Mouse (Mus musculus): ENCODE results near the gene Tmc3.

The Tmc3 gene

GRCm38 (mm10) chr7:83598997-83599912 lies 14.5 kb downstream of the Tmc3 start:
- no peak for DNase-seq (ENCODE audit: low read depth, low spot score)

GRCm38 (mm10) chr7:83599913-83600286 lies 15.2 kb downstream of the Tmc3 start:
- peak; percentile 81 for DNase-seq (ENCODE audit: low read depth, low spot score)

DNA sequence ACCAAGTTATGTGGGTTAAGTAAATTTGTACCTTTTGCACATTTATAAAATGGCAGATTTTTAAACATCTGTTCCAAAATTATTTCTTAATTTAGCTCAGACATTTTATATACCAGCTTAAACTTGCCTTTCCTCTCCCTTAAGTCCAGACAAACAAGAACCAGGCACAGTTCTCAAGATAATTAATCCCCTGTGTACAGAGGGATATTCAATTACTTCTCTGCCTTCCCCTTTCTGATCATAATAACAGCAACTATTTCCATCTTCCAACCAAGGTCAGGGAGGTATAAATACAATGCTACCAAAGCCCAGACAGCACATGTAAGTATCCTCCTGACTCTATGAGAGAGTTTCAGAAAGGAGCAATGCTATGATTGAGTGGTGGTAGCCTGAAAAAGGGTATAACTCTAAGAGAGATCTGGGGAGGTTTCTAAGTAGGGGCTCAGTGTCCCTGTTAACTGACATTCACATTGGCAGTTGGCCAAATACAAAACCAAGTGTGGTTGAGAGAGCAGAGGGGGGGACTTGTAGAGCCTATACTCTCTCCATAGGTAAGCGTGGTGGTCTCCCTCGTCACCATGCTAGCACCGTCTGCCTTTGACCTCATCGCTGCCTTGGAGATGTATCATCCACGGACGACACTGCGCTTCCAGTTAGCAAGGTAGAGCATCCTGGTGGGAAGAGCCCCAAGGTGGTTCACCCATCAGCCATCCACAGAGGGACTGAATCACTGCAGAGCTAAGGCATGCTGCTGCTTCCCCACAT lies 19.6 kb downstream of the Tmc3 start:
- DNase-seq (ENCODE audit: low read depth, low spot score), result no peak

DNA sequence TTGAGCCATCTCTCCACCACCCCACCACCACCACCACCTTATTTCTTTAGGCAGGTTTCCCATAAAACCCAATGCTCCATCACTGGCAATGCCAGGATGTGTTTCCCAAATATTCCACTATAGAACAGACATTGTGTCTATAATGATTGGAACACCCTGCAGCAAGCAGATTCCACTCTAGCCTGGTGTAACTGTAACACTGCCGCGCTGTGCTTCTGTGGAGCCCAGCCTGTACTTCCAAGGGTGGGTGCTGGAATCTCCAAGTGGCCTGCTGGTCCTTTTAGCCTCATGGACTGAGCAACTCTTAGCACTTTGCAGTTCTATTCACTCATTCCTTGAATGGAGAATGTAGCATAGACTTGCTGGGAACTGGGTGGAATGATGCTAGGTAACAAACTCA lies 22.1 kb downstream of the Tmc3 start:
- no peak for DNase-seq (ENCODE audit: low read depth, low spot score)

- DNase-seq (ENCODE audit: low read depth, low spot score), result no peak
These were observed 25.2 kb downstream of the Tmc3 start for GRCm38 (mm10) chr7:83609891-83610290.

GRCm38 (mm10) chr7:83611886-83612285 lies 27.2 kb downstream of the Tmc3 start:
- DNase-seq (ENCODE audit: low read depth, low spot score), result no peak

GRCm38 (mm10) chr7:83615272-83615671 lies 30.5 kb downstream of the Tmc3 start:
- no peak for DNase-seq (ENCODE audit: low read depth, low spot score)

DNA sequence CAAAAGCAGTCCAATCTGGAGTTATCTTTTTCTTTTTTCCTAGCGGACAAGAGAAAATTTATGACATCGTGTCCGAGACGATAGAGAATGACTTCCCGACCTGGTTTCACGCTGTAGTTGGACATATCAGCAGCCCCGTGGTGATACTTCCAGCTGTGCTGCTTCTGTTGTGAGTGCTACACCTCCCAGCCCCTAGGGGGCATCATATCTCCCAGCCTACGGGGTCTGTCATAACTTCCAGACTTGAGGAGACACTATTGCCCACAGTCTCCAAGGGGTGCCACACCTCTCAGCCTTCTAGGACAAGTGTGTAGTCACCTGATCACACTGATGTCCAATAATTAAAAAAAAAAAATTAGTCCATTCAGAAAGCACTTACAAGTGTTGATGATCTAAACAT lies 31.1 kb downstream of the Tmc3 start:
- DNase-seq (ENCODE audit: low read depth, low spot score), result peak; percentile 7

- DNase-seq (ENCODE audit: low read depth, low spot score), result no peak
These were observed 31.5 kb downstream of the Tmc3 start for GRCm38 (mm10) chr7:83616268-83616667.

- no peak for DNase-seq (ENCODE audit: low read depth, low spot score)
These were observed 34.0 kb downstream of the Tmc3 start for GRCm38 (mm10) chr7:83618709-83619108.

GRCm38 (mm10) chr7:83622582-83622981 lies 37.9 kb downstream of the Tmc3 start:
- no peak for DNase-seq (ENCODE audit: low read depth, low spot score)

DNA sequence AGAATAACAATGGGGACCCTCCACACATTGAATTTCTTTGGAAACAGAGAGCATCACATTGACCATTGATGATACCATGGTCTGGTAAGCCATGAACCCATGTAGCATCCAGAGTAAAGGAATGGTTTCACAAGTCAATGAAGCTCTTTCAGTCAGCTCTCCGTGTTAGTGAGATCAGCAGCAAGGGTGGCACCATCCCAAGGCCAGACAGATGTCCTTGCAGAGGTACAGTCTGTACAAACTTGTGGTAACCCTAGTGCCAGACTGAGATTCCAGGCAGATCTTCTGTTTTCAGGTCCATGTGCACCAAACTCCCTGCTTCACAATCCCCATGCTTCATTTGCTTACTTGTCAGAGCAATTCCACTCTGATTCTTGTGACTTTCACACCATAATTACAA lies 39.3 kb downstream of the Tmc3 start:
- DNase-seq (ENCODE audit: low read depth, low spot score), result no peak

GRCm38 (mm10) chr7:83626557-83627257 lies 42.0 kb downstream of the Tmc3 start:
- no peak for DNase-seq (ENCODE audit: low read depth, low spot score)

DNA sequence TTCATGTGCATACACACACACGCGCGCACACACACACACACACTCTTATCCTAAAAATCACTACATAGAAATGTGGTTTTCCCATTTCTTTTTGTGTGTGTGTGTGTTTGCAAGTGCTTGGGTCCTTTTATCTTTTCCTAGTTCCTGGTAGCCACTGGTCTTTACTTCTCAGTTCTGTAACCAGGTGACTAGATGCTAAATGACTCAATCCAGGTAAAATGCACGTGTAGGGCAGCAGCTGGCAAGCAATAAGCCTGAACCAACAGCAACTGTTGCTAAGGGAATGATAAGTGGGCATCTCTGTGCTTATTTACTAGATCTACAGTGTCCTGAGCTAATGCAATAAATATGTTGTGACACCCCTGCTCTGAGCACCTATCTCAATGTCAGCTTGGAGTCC lies 42.6 kb downstream of the Tmc3 start:
- no peak for DNase-seq (ENCODE audit: low read depth, low spot score)

- DNase-seq (ENCODE audit: low read depth, low spot score), result no peak
These were observed 46.5 kb downstream of the Tmc3 start for GRCm38 (mm10) chr7:83631073-83631827.

DNA sequence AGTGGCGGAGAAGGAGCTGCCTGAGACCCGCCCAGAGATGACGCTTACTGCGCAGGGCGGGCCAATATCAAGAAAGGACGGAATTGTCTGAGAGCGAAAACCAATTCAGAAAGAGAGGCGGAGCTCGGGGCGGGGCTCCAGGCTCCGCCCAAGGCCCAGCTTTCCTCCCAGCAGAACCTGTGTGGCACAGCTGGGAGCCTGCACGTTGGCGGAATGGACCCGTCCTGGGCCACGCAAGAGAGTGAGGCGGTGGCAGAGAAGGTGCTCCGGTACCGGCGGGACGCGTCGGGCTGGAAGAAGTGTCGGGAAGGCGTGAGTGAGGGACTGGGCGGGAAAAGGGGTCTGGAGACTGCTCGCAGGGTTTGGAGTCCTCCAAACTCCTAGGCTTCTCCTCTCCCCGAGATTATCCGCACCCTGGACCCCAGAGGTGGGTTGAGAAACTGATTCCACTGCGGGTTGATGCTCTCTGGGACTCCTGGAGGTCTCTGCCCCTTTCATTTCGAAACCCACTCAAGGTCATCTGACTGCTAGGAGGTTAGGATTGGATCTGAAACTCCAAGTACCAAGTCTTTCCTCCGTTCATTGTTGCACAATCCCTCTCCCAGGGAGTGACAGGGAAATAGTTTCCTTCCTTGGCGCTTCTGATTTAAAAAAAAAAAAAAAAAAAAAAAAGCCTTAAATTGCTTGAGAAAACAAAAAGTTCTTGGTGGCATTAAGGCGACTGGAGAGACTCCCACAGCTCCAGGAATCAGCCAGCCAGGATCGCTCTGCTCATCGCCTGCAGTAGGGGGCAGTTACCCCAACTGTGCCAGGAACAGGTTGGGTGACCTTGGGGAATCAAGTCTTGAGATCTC lies 47.3 kb downstream of the Tmc3 start, which contains the start of gene Stard5:
TSS of gene Stard5 (plus strand) at position 132 of the 854 bp plus-strand sequence.
- DNase-seq (ENCODE audit: low read depth, low spot score), result peak; percentile 87

DNA sequence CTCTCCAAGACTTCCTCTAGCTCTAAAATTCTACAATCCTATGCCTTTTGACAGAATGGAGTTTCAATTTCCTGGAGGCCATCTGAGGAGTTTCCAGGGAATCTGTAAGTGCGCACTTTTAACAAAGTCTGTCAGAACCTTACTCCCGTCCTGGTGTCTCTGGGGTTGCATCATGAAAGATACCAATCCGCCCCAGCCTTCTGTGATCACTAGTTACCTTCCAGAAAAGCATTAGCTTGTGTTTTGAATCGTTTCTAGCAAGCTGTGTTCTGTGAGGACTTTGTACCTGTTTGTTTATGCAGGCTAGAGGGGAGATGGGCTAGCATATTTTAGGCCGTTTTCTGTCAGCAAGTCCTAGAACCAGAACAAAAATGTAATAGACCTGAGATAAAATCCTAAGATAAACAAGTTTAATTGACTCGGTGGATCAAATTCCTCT lies 48.0 kb downstream of the Tmc3 start:
- no peak for DNase-seq (ENCODE audit: low read depth, low spot score)

DNA sequence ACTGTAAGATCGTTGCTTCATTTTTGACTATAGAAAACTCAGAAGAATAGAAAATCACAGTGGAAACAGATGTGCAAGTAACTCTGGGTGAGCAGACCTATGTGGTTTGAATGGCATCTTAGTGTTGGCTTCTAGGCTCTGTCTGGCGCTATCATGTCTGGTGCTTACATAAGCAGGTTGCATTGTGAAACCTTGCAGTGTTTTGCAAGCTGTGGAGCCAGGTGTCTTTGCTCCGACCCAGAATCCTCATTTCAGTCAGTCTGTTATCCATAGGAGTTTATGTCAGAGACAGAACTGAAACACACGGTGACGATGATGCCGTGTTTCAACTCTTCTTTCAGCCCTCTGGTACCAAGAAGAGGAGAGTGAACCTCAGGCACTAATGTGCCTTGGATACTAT lies 49.1 kb downstream of the Tmc3 start:
- no peak for DNase-seq (ENCODE audit: low read depth, low spot score)

DNA sequence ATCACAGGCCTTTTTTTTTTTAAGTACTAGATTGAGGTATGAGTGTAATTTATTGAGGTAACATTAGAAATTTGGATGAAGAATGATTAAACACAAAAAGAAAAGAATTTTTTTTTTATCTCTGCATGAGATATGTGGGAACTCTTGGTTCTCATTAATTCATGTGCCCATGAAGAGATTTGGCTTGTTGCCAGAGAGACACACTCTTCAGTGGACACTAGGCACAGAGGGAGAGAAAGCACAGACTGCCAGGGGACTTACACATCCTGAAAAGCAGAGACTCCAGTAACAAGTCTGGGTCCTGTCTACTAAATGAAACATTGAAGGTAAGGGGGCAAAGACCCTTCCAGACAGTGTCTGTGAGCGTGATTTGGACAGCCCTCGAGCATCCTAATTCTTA lies 51.0 kb downstream of the Tmc3 start:
- DNase-seq (ENCODE audit: low read depth, low spot score), result no peak

GRCm38 (mm10) chr7:83636425-83636824 lies 51.7 kb downstream of the Tmc3 start:
- DNase-seq (ENCODE audit: low read depth, low spot score), result no peak

Data from ES-CJ7 (cell line).